Mouse (Mus musculus) gastrocnemius, postnatal 36 days (tissue): ENCODE results near the gene Asb8. TPM values are rescaled to one million over a fixed set of nuclear protein-coding genes. Genes with fewer than 3 reads are reported as not detected.

Source experiments
- DNase-seq, 2 experiments: peaks; one replicate each; pipeline ENCODE4 v3.0.0; 2022
- intact Hi-C: fragments of 180-260 bp; cut with DNase I; formaldehyde crosslinking; loops from one replicate; pipeline ENCODE4 v1.15.1; 2025
- total RNA-seq, 2 experiments: library from RNA; stranded (reverse); gene quantifications; 2 replicates each; pipeline ENCODE4 v1.2.3; 2021

Gene Asb8
- total RNA-seq, 2 experiments from 2014 or later = 107 to 122 TPM

- intact Hi-C loops = loop anchor here (5.0 kb wide), 1 partner anchor 79 kb away; no protein-coding TSS in a partner anchor
- DNase-seq = peak; percentile 85 to 88
These were observed 72.1 kb downstream of the Asb8 start, which contains the start of gene Senp1 for GRCm38 (mm10) chr15:98093121-98094011. Gene Senp1 (minus strand): TSS chr15:98093744.

- no peak for DNase-seq
These were observed 72.9 kb downstream of the Asb8 start, which contains the start of gene Pfkm for GRCm38 (mm10) chr15:98092372-98093120. Gene Pfkm (plus strand): TSS chr15:98092589.

GRCm38 (mm10) chr15:98091841-98092240 lies 73.6 kb downstream of the Asb8 start:
- intact Hi-C loops = loop anchor here (5.0 kb wide), 1 partner anchor 80 kb away; no protein-coding TSS in a partner anchor
- DNase-seq = no peak

More at GRCm38 (mm10) chr15:98092372-98093120, 72.9 kb downstream of the Asb8 start, which contains the start of gene Pfkm:
- intact Hi-C loops = loop anchor here (5.0 kb wide), 1 partner anchor 80 kb away; no protein-coding TSS in a partner anchor

- DNase-seq = no peak
- intact Hi-C loops = loop anchor here (2.0 to 5.0 kb wide), 2 partner anchors 65 to 83 kb away; no protein-coding TSS in a partner anchor
These were observed 75.8 kb downstream of the Asb8 start for GRCm38 (mm10) chr15:98089421-98090183.

GRCm38 (mm10) chr15:98088889-98089288 lies 76.5 kb downstream of the Asb8 start:
- no peak for DNase-seq
- intact Hi-C loops = loop anchor here (2.0 kb wide), 1 partner anchor 66 kb away; no protein-coding TSS in a partner anchor

Other genes with a start within 250 kb of the Asb8 start
- gene Tmem106c, start 201.4 kb downstream of the Asb8 start, total RNA-seq = 1 to 10 TPM; 4.5 to 5.2 TPM
- 1 to 10 TPM; 1.9 to 3.5 TPM for gene Col2a1, start 160.9 kb downstream of the Asb8 start, total RNA-seq
- 1,000 to 10,000 TPM; 2,575 to 2,874 TPM for gene Pfkm, start 73.0 kb downstream of the Asb8 start, total RNA-seq
- 1 to 10 TPM; 6.0 to 8.1 TPM for gene Senp1, start 71.9 kb downstream of the Asb8 start, total RNA-seq
- gene Ccdc184, start 1.5 kb upstream of the Asb8 start, total RNA-seq = not detected
- not detected for gene Olfr288, start 29.9 kb upstream of the Asb8 start, total RNA-seq
- gene Gm44579, start 55.4 kb upstream of the Asb8 start, total RNA-seq = not detected
- gene Olfr287, start 55.4 kb upstream of the Asb8 start, total RNA-seq = not detected
- gene Olfr286, start 68.8 kb upstream of the Asb8 start, total RNA-seq = not detected
- not detected for gene H1fnt, start 91.7 kb upstream of the Asb8 start, total RNA-seq
- gene Zfp641, start 130.5 kb upstream of the Asb8 start, total RNA-seq = 10 to 100 TPM in 1 of 2 experiments, 1 to 10 TPM in 1; 9.7 to 10.3 TPM
- gene Olfr285, start 151.7 kb upstream of the Asb8 start, total RNA-seq = not detected
- not detected for gene Olfr284, start 175.4 kb upstream of the Asb8 start, total RNA-seq
- gene Olfr283, start 215.3 kb upstream of the Asb8 start, total RNA-seq = not detected